In the genomic region with DNA sequence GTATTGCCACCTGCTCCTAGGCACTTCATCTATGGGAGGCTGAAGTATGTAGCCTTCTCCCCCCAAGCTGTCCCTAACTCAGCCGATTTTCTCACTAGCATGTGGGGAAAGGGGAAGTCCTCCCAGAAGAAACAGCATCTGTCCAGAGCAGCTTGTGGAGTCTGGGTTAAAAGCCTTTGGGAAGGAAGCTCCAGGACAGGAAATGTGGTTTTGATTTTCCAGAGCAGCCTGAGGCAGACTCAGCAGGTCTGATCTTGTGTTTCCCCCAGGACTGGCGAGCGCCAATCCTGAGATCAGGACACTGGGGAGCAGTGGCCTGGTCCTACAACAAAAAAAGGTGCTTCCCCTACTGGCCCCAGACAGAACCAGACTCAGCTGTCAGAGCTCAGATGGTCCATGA, we compare ENCODE assay signal across 14 mouse cellular contexts. TPM values are rescaled to one million over a fixed set of nuclear protein-coding genes. Genes with fewer than 3 reads are reported as not detected.
DNase-seq lines count a peak whose midpoint lies in the region; ATAC-seq and TF ChIP-seq lines count a peak whose summit lies in the region.
"Had no signal": no experiment of that assay in that cellular context is flagged by ENCODE, and none has a peak within 500 bp of the region (broad histone marks: within the 10 kb centered on the region; RNA-seq: fewer than 3 reads in every experiment).

No protein-coding gene starts in this region.

- ATAC-seq in heart, embryonic 12.5 days (ENCODE audit: insufficient number of reproducible peaks, low FRiP score): peak; percentile 46; the same call in 1 of the 2 replicates
- peak; percentile 50; the same call in 1 of the 2 replicates for ATAC-seq in limb, embryonic 14.5 days (ENCODE audit: low FRiP score, low read depth)

- DNase-seq in heart, postnatal 25 days (ENCODE audit: low spot score): no peak
- peak; percentile 69 for DNase-seq in forelimb bud, embryonic 11.5 days (ENCODE audit: low read depth, low spot score)
- DNase-seq in limb, embryonic 14.5 days (ENCODE audit: low spot score): peak; percentile 44
- no peak for DNase-seq in kidney, postnatal 36 days
- DNase-seq in heart, postnatal 36 days: no peak
- no peak for DNase-seq in lung, postnatal 10 days
- DNase-seq: cerebellum, adult 9-10 months; kidney, postnatal 14 days; lung, postnatal 14 days; right cerebral cortex, postnatal 14 days had no signal

- H3K4me2 ChIP-seq in heart, embryonic 12.5 days: no peak overlapping the region
- H3K4me2 ChIP-seq in limb, embryonic 14.5 days (replicated peaks; ENCODE audit: low read depth, low read length, severe bottlenecking): no peak overlapping the region
- H3K4me2 ChIP-seq: stomach, embryonic 15.5 days had no signal

- intact Hi-C loops in heart, postnatal 25 days (cut with DNase I): no loop called here
- intact Hi-C loops in heart, postnatal 36 days (cut with DNase I): no loop called here

- no peak overlapping the region for H3K4me3 ChIP-seq in heart, embryonic 12.5 days
- no peak overlapping the region for H3K4me3 ChIP-seq in brown adipose tissue, adult 24 weeks (ENCODE audit: insufficient read depth, low read depth, low read length)
- H3K4me3 ChIP-seq in limb, embryonic 14.5 days (replicated peaks; ENCODE audit: low read length): no peak overlapping the region
- H3K4me3 ChIP-seq: myocyte; stomach, embryonic 15.5 days had no signal

- 0 out of 2 replicates have a peak overlapping the region, but pooled peaks have one; percentile 32 for H3K9ac ChIP-seq in heart, embryonic 12.5 days
- peak overlapping the region; percentile 13; the same call in 1 of the 2 replicates for H3K9ac ChIP-seq in limb, embryonic 14.5 days (ENCODE audit: low read depth, low read length, severe bottlenecking)
- H3K9ac ChIP-seq: stomach, embryonic 15.5 days had no signal

- no peaks in the 10 kb centered on the region for H3K36me3 ChIP-seq in heart, embryonic 12.5 days
- no peaks in the 10 kb centered on the region for H3K36me3 ChIP-seq in limb, embryonic 14.5 days (ENCODE audit: control insufficient read depth, insufficient read depth, low read length)
- H3K36me3 ChIP-seq: stomach, embryonic 15.5 days had no signal

- no peaks in the 10 kb centered on the region for H3K9me3 ChIP-seq in heart, embryonic 12.5 days (replicated peaks)
- H3K9me3 ChIP-seq in limb, embryonic 14.5 days (ENCODE audit: control insufficient read depth, low read length): no peaks in the 10 kb centered on the region
- H3K9me3 ChIP-seq: stomach, embryonic 15.5 days had no signal

- H3K27ac ChIP-seq in heart, embryonic 12.5 days (ENCODE audit: poor library complexity, severe bottlenecking): peak overlapping the region; percentile 32; the same call in 1 of the 2 replicates
- 0 out of 2 replicates have a peak overlapping the region, but pooled peaks have one; percentile 5 for H3K27ac ChIP-seq in brown adipose tissue, adult 24 weeks (replicated peaks; ENCODE audit: low read depth, low read length)
- H3K27ac ChIP-seq in limb, embryonic 14.5 days (replicated peaks; ENCODE audit: low read depth, low read length): peak overlapping the region; percentile 44; the same call in 1 of the 2 replicates
- H3K27ac ChIP-seq: stomach, embryonic 15.5 days had no signal

- H3K4me1 ChIP-seq in heart, embryonic 12.5 days (replicated peaks): peaks cover 28% of the 10 kb centered on the region
- H3K4me1 ChIP-seq in brown adipose tissue, adult 24 weeks (ENCODE audit: control insufficient read depth, insufficient read depth, insufficient read length, low read length): no peaks in the 10 kb centered on the region
- peaks cover 23% of the 10 kb centered on the region for H3K4me1 ChIP-seq in limb, embryonic 14.5 days (ENCODE audit: control insufficient read depth, insufficient read depth, low read length)

- peaks cover 5% of the 10 kb centered on the region; the same call in 1 of the 2 replicates for H3K27me3 ChIP-seq in heart, embryonic 12.5 days (replicated peaks)
- H3K27me3 ChIP-seq in limb, embryonic 14.5 days (ENCODE audit: control insufficient read depth, insufficient read depth, low read length): no peaks in the 10 kb centered on the region

- TF ChIP-seq POLR2A in limb, embryonic 14.5 days (IDR thresholded peaks at IDR 0.05; ENCODE audit: borderline replicate concordance, extremely low read depth, insufficient read depth, insufficient read length): no peak

- 50% methylated on average over 3 of the region's 3 CpGs for WGBS in heart, embryonic 12.5 days
- 10% methylated on average over 3 of the region's 3 CpGs for WGBS in limb, embryonic 14.5 days

RNA-seq across cellular contexts. Expression of gene Sox8, which starts 15.3 kb away (rescaled TPM):
- polyA plus RNA-seq in heart, embryonic 12.5 days (2016; fragmentation: Nextera tagmentation; extraction: Ambion mirVana): 1.6 and 1.9 TPM in 2 replicates
- under 1 TPM; 0.25 to 0.75 TPM for total RNA-seq in heart, postnatal 25 days (2021)
- polyA plus RNA-seq in brown adipose tissue, adult 24 weeks (2012; ENCODE audit: insufficient read depth, insufficient read length, missing spikeins): 0.79 TPM in 1 of 2 replicates, not detected in the other
- 16.3 and 23.4 TPM in 2 replicates for polyA plus RNA-seq in limb, embryonic 14.5 days (2012; rRNA removed)
- 12.6 and 16.7 TPM in 2 replicates for polyA plus RNA-seq in limb, embryonic 14.5 days (2014; fragmentation: Nextera tagmentation; extraction: Ambion mirVana)
- total RNA-seq in heart, postnatal 36 days (2021): under 1 TPM; 0.33 to 0.49 TPM

RNA-seq across cellular contexts. Expression of gene Lmf1, which starts 23.7 kb away (rescaled TPM):
- 34.6 and 35.3 TPM in 2 replicates for polyA plus RNA-seq in heart, embryonic 12.5 days (2016; fragmentation: Nextera tagmentation; extraction: Ambion mirVana)
- 10 to 100 TPM; 31.7 to 34.3 TPM for total RNA-seq in heart, postnatal 25 days (2021)
- 24.0 and 41.1 TPM in 2 replicates for polyA plus RNA-seq in brown adipose tissue, adult 24 weeks (2012; ENCODE audit: insufficient read depth, insufficient read length, missing spikeins)
- 20.3 and 26.3 TPM in 2 replicates for polyA plus RNA-seq in limb, embryonic 14.5 days (2012; rRNA removed)
- 26.9 and 28.7 TPM in 2 replicates for polyA plus RNA-seq in limb, embryonic 14.5 days (2014; fragmentation: Nextera tagmentation; extraction: Ambion mirVana)
- 10 to 100 TPM; 27.4 to 33.8 TPM for total RNA-seq in heart, postnatal 36 days (2021)

RNA-seq across cellular contexts. Expression of gene Sstr5, which starts 58.1 kb away (rescaled TPM):
- 0.63 and 0.67 TPM in 2 replicates for polyA plus RNA-seq in heart, embryonic 12.5 days (2016; fragmentation: Nextera tagmentation; extraction: Ambion mirVana)
- not detected for total RNA-seq in heart, postnatal 25 days (2021)
- not detected in 2 replicates for polyA plus RNA-seq in brown adipose tissue, adult 24 weeks (2012; ENCODE audit: insufficient read depth, insufficient read length, missing spikeins)
- 0.09 TPM in 2 replicates for polyA plus RNA-seq in limb, embryonic 14.5 days (2012; rRNA removed)
- 0.10 TPM in 1 of 2 replicates, not detected in the other for polyA plus RNA-seq in limb, embryonic 14.5 days (2014; fragmentation: Nextera tagmentation; extraction: Ambion mirVana)
- not detected for total RNA-seq in heart, postnatal 36 days (2021)
- polyA plus RNA-seq: myocyte had no signal

Comparison
In these comparisons a context has a peak if more than half of its experiments do, and no peak if none do; other contexts are left out.
1. DNase-seq: peak in forelimb bud, embryonic 11.5 days (single experiment) and limb, embryonic 14.5 days (single experiment); none in heart, postnatal 25 days (single experiment), kidney, postnatal 36 days (0 of 2), heart, postnatal 36 days (0 of 2) and lung, postnatal 10 days (single experiment).
2. Peak in every context shown above with its lines, with median percentiles within 50 percentile points of each other: H3K27ac ChIP-seq.